Mouse (Mus musculus) CD4-positive, CD25-positive, alpha-beta regulatory T cell, adult 2 months (primary cell): ENCODE data around the gene Fam71f2.

Source experiments
- DNase-seq: peaks from one replicate; pipeline ENCODE4 v3.0.0-alpha.2; 2012; ENCODE audit warnings: low read depth, low spot score

Gene Fam71f2

DNA sequence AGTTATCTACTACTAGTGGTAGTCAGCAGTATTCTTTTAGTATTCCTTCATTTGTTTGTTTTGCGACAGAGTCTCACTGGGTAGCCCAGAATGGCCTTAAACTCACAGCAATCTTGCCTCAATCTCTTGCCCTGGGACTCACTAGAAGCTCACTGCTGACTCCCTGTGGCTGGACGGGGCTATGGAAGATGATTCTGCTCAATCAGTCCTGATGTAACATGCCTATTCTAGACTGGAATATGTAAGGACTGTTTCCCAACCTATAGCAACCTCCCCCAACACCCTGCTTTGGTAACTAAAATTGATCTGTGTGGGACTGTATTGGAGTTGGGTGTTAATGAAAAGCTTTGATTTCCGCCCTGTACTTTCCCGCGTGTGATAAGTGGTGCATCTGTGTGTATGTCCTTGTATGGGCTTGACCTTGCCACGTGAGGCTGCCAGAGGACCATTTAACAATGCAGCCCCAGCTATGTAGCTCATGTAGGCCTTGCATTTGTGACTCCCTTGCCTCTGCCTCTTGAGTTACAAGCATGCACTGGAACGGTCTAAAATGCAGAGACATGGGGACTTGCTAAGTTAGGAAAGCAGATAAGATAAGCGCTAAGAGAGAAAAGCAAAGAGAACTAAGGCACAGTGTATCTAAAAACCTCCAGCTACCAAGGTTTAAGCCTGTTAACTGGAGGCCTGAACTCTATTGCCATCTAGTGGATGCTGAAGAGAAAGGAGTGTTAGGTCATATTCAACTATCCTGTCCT lies 703 bp upstream of the Fam71f2 start:
- DNase-seq, result peak; percentile 80

- DNase-seq, result no peak
Measured at GRCm38 (mm10) chr6:29280671-29281070, 1.3 kb downstream of the Fam71f2 start.

DNA sequence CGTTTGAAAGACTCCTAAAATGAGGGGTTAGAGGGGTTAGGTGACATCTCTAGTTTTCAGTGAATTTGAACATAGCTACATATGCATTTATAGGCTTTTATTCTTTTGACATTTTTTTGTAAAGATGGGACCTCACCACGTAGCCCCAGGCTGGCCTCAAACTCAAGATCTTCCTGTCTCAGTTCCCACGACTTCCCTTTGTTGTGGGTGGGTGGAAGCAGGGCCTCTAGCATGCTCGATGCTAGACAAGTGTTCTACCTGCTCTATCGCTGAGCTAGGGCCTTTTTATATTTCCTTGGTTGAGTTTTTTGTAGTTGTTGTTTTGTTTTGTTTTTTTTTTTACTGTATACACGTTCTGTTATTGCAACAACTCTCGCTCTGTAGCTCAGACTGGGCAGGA lies 7.5 kb downstream of the Fam71f2 start:
- DNase-seq, result peak; percentile 57

DNA sequence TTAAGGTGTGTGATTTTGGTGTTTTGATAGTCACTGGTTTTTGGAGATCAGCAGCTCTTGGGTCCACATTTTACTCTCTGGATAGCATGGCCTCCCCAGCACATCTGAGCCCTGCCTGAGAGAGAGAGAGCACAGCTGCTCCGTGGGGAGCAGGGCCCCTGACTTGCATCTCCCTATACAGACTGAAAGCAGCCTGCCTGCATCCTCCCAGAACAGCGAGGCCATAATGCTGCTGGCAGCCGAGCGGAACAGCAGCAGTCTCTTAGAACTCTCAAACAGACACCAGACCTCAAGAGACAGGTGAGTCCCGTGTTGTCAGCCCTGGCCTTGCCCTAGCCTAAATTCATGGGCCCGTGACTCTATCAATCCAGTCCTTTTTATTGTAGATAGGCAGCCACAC lies 8.1 kb downstream of the Fam71f2 start:
- DNase-seq, result no peak

- no peak for DNase-seq
Measured at GRCm38 (mm10) chr6:29287944-29288343, 8.6 kb downstream of the Fam71f2 start.

- DNase-seq, result no peak
Measured at GRCm38 (mm10) chr6:29288651-29289050, 9.3 kb downstream of the Fam71f2 start.

GRCm38 (mm10) chr6:29299112-29299511 lies 19.7 kb downstream of the Fam71f2 start:
- no peak for DNase-seq

DNA sequence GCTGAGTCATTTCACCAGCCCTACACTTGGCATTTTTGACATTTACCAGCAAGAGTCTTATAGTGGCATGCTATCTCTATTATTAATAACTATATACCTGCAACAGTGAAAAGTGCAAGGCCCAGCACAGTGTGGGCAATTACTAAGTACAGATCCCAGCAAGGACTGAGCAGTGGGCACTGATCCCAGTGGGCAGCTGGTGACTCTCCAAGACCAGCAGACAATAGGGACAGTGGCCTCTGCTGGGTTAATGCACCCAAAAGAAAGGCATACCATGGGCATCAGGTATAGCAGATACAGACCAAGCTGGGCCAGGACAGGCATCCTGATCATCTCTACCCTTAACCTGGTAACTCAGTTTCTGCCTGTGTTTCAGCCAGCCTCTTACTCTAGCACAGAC lies 23.9 kb downstream of the Fam71f2 start:
- DNase-seq, result no peak

DNA sequence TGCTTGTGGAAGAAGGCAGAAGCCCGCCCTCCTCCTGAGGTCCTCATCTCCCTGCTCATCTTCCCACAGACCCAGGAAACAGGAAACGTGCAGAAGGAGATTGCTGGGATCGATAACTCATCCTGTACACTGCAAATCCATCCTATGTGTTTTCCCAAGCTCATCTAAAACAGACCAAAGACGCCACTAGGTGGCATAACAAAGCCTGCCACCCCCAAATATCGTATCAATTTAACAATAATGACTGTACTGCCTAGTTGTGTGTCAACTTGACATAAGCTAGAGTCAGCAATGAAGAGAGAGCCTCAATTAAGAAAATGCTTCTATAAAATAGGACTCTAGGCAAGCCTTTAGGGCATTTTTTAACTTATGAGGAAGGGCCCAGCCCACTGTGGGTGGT lies 24.3 kb downstream of the Fam71f2 start:
- DNase-seq, result no peak

DNA sequence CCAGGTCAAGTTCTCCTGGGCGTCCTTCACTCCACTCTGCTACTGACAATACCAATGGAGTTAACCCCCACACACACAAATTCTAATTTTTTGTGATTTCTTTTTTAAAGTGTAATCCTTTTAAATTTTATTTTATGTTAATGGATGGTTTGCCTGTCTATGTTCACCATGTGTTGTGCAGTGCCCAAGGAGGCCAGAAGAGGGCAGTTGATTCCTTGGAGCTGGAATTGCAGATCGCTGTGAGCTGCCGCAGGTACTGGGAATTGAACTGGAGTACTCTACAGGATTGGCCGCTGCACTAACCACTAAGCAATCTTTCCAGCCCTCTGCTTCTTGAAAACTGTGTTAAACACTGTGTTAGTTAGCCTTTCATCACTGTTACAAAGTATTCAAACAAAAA lies 26.1 kb downstream of the Fam71f2 start:
- no peak for DNase-seq

GRCm38 (mm10) chr6:29308846-29309605 lies 29.6 kb downstream of the Fam71f2 start:
- no peak for DNase-seq

GRCm38 (mm10) chr6:29313690-29314202 lies 34.4 kb downstream of the Fam71f2 start:
- no peak for DNase-seq

DNA sequence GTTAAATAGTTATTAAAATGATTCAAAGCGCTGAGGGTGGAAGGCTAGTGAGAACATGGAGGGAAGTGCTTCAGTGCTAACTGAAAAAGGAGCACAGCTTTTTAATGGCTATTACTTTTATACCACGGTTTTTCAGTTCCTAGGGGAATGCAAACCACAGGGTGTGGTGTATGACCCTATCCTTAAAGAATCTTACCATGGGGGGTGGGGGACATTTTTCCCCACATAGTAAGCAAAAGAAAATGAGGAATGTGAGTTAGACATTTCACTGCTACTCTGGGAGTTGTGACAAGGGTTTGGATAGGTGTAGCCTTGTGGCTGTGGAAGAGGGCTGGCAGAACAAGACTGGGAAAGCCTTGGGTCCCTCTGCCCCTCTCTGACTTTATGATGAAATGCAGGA lies 37.9 kb downstream of the Fam71f2 start:
- no peak for DNase-seq

GRCm38 (mm10) chr6:29317941-29318340 lies 38.5 kb downstream of the Fam71f2 start:
- DNase-seq, result no peak

DNA sequence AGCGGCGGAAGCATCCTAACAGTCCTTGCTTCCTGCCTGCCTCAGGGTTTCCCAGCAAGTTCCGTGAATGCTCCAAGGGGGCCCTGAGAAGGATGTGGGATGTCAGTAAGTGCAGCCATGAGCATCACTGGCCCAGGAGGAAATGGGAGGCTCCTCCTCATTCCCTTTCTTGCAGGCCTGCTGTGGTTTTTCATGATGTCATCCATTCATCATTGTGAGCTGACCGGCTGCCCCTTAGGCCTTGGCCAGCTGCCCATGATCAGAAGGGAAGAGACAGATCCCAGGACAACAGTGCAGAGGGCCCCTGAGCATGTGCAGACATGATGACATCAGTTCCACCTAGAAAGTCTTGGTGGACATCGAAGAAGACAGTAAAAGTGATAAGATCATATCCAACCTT lies 39.5 kb downstream of the Fam71f2 start, which contains the start of gene Fam71f1:
Gene Fam71f1 (plus strand): TSS at position 262 of the 400 bp plus-strand sequence.
- DNase-seq, result no peak

DNA sequence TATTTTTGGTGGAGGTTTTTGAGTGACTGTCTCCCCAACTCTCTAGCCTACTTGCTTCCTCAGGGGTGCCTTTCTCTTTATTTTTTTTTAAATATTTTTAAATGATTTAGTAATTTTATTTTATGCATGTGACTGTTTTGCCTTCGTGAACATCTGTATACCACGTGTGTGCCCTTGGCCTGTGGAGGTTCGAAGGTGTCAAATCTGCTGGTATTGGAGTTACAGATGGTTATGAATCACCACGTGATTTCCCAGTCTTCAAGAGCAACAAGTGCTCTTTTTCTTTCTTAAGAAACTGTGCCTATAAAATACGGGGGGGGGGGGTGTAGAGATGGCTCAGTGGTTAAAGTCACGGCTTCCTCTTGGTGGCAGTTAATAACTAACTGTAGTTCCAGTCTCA lies 42.2 kb downstream of the Fam71f2 start:
- no peak for DNase-seq

DNA sequence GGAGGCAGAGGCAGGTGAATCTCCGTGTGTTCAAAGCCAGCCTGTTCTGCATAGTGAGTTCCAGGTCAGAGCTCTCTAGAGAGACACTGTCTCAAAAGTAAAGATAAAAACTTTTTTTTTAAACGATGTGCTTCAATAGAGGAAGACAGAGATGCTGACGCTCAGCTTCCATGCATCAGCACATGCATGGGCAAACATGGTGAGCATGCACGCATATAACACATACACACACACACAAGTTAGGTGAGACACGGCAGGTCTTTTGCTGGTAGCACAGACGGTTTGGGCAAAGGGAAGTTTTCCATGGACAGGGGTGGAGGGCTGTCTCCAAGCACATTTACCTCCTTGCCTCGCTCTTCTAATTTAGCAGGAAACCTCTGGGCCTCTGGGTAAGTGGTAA lies 42.8 kb downstream of the Fam71f2 start:
- DNase-seq, result no peak

DNA sequence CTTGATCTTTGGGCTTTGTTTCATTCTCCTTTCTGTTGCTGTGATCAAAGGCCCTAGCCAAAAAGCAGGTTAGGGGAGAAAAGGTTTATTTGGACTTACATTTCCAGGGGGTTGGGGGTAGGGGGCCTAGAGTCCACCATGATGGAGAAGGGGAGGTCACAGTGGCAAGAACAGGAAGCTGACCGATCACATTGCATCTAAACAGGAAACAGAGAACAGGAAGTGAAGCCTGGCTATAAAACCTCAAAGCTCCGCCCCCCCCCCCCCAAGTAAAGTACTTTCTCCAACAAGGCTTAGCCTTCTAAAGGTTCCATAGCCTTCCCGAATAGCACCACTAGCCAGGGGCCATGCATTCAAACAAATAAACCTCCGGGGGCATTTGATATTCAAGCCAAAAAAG lies 43.3 kb downstream of the Fam71f2 start:
- peak; percentile 5 for DNase-seq

DNA sequence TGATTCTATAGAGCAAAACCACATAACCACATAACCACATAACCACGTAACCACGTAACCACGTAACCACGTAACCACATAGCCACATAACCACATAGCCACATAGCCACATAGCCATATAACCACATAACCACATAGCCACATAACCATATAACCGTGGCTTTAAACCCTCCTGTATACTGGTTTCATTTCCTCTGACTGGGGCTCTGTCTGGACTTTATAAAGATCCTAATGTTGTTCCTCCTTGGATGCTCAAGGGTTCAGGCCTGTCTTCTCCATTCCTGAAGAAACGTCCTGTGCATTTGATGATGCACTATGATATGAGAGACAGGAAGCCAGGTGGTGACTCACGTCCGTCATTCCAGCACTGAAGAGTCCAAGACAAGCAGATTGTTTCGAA lies 47.6 kb downstream of the Fam71f2 start:
- DNase-seq, result no peak

DNA sequence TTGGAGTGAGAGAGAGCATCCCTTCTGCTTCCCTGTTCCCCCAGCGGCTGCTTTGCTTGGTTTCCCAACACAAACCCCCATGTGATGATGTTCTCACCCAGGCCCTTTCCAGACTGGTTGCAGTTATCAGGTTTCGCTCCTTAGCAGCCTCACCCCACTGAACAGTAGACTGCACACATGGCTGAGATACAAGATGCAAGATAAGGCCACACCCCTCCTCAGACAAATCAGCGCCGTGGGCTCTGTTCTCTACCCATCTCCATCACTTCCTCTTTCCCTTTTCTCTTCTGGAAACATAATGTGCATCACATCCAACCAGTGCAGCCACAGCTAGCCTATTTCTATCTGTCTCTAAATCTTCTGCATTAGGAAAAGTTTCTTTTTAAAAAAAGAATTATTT lies 50.1 kb downstream of the Fam71f2 start:
- no peak for DNase-seq
